Mouse (Mus musculus): ENCODE data around the gene Gpr174. TPM values are rescaled to one million over a fixed set of nuclear protein-coding genes. Genes with fewer than 3 reads are reported as not detected.
"Not testable (repeated sequence)": the region's sequence is repeated elsewhere in the genome, so short reads cannot be mapped to it uniquely, and the experiment has no call there.

The Gpr174 gene
- under 1 TPM; 0.07 to 0.19 TPM for total RNA-seq (2021)
- long read RNA-seq, experiment 1: 0 reads
- long read RNA-seq, experiment 2: 0 reads

DNA sequence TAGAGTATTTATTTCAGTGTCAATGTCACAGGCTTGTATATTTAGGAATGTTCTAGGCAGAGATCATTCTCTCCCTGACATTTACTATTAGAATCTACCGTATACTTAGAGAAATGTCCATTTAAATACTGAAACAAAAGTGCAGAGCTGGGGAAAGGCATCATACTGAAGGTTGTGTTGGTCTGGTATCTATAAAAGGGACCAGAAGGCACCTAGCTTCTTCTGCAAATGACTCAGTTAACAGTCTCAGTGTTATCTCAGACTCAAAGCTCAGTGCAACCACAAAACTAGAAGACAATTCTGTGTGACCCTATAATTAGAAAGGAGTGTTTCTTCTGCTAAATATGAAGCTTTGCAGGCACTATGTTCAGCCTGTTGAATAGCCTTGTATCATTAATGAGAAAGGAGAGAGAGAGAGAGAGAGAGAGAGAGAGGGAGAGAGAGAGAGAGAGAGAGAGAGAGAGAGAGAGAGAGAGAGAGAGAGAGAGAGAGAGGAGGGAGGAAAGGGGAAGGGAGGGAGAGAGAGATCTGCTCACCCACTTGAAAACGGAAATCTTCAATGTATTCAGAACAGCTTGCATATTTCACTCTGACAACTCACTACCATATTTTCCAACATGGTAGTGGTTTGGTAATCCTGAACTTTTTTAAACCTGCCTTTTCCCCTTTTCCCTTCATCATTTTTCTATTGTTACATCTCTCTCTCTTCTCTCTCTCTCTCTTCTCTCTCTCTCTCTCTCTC is at the start of gene Gpr174:
Gene Gpr174, plus strand, starts transcription at position 393 of the 742 bp plus-strand sequence.
- DNase-seq: no peak

DNA sequence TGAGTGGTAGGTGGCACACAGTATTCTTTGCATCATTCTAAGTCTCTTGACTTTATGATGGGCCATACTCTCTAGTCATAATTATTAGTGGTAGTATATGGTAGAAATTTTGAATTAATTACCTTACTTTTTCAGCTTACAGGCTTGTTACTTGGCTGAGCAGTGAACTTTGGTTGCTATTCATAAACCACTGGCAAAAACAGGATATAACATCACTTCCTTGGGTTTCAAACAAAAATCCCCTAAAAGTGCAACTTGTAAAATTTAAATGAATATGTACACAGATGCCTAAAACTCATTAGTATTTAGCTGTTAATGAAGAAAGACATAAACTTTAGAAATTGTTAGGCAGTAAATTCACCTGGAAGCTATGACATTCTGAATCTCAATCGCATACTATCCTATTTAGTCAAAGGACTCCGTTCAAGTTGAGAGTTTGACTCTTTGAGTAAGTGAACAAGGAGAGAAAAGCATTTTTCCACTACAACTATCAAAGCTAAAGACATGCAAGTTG is 38.0 kb upstream of the Gpr174 start:
- DNase-seq: no peak

DNA sequence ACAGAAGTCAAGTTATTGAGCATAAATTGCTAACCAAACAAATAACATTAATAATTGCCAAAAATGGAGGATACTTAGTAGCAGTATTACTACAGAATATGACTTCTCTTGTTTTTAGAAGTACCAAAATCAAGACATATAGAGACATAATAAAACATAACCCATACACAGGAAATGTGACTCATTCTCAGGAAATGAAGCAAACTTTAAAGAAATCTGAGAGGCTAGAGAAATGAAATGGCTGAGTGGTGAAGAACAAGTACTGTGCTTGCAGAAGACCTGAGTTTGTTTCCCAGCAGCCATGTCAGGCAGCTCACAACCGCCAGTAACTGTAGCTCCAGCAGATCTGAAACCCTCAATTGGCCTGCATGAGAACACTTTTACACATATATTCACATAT is 30.8 kb upstream of the Gpr174 start:
- no peak for DNase-seq

DNA sequence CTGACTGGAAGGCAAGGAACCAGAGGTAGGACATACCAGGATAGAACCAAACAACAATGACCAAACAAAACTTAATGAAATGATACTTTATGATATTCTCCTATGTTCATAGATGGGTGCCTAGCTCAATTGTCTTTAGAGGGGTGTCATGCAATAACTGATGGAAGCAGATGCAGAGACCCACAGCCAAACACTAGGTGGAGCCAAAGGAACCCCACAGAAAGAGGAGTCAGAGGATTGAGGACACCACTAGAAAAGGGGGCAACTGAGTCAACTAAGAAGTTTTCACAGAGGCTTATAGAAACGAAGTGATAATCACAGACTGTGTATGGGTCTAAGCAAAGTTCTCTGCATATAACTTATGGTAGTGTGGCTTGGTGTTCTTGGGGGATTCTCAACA is 24.5 kb upstream of the Gpr174 start:
- DNase-seq: no peak

DNA sequence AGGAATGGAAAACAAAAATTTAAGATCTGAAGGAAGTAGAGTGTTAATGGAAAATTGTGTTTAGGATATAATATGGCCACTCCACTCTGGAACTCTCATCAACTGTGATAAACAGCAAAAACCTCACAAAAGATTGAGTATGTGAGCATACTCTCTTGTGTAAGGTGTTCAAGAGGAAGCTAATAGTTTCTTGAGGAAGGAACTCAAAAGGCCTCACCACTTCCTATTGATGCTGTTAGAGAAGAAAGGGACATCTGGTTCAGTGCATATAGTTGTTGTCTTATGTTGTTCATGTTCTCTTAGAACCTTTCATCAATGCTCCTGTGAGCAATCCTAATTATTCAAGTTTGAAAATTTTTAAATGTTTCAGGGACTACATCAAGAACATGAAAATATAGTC is 21.0 kb upstream of the Gpr174 start:
- DNase-seq: no peak

DNA sequence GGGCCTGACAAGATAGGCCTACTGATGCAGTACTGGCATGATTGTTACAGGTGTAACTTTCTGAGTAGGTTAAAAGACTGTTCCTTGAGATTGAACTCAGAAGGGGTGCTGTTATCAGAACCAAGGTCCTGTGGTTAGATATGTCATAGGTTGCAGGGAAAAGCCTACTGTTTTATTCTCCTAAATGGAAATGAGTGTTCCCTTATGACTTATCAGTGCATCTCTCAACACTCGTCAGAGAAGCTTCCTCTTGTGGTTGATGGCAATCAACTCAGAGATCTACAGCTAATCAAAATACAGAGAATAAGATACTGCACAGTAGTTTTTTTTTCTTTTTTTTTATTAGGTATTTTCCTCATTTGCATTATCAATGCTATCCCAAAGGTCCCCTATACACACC is 19.2 kb upstream of the Gpr174 start:
- DNase-seq: no peak

DNA sequence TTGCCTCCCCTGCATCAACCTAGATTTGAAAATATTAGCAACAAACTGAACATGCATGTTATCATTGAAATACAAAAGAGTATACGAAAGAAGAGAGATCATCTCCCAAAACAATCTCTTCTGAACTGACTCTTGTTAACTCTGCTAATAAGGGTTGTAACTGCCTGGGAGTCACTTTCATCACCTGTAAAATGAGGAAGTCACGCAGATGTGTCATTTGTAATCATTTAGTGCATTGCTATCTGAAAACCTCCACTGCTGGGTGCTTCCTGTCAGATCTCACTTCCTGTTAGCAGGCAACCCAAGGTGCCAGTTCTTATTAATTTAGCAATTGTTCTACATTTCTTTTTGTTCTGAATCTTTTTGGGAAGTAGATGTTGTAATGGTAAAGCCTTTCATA is 5.3 kb upstream of the Gpr174 start:
- no peak for DNase-seq

DNA sequence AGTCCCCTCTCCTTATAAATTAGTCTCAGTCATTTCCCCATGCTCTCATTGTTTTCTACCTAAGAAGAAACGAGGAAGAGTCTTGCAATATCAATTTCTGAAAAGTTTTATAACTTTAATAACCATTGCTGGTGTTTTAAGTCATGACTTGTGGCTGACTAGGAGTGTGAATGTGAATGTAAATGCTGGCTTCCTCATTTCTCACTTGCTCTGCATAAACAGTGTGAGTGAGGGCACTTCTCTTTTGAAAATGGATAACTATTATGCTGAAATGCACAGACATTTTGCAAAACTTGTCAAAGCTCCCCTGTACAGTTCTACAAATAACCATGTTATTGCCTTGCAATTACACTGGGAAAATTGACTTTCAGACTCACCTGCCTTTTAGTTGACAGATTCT is 8.9 kb downstream of the Gpr174 start:
- DNase-seq: no peak

DNA sequence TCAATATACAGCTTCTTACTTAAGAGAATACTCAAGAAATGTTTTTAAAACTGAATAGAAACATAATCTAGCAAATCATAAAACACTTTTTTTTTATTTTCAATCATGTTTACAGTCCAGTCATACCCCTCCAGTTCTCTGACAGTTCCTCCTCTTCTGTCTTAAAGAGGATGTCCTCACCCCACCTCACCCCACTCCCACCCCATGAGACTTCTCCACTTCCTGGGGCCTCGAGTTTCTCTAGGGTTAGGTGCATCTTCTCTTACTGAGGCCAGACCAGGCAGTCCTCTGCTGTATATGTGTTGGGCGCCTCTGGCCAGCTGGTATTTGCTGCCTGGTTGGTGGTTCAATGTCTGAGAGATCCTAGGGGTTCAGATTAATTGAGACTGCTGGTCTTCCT is 21.9 kb downstream of the Gpr174 start:
- no peak for DNase-seq

DNA sequence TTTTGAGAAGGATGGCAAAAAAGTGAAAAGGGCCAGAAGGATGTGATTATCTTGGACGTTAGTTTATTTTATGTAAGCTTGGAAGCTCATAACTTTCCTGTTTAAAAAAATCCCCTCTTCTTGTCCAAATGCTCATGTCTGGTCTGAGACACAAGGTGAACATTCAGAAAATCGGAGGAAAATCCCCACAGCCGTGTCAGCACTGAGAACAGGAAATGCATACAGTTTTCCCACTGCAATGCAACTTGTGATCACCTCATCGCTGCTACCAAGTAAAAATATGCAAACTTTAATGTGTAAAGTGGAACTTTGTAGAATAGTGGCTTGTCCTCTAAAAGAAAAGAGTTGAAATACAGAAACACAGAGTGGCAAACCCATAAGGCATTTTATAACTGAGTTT is 28.5 kb downstream of the Gpr174 start:
- no peak for DNase-seq

DNA sequence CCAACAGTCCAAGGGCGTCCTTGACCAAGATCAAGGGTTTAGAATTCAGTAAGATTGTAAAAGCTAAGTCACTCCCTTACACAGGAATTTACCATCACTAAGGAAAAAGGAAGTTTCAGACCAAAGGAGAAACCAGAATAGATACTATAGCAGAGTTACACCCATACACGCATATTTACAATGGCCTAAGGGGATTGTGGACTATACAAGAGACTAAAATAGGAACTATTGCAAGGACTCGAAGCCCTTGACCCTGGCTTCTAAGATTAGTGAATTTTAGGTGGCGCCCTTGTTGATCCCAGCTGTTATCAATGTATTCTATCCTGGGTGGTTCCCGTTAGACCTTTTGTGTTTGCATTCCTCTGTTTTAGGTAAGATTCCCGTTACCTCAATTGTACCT is 42.2 kb downstream of the Gpr174 start:
- not testable (repeated sequence) for DNase-seq

DNA sequence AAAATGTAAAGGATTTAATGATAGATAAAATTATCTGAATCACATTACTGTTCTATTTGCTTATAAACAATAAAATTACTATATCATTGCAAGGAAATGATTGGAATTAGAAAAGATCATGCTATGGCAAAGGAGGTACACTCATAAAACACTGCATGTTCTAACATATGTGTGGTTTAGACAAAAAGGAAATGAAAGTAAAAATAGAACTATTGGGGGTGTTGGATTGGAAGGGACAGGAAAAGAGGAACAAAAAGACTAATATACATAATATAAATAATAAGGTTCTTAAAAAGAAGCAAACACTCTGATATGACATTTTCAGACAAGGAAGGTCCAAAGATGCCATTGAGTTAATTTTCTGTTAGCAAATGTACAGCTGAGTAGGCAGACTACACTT is 43.1 kb downstream of the Gpr174 start:
- no peak for DNase-seq

DNA sequence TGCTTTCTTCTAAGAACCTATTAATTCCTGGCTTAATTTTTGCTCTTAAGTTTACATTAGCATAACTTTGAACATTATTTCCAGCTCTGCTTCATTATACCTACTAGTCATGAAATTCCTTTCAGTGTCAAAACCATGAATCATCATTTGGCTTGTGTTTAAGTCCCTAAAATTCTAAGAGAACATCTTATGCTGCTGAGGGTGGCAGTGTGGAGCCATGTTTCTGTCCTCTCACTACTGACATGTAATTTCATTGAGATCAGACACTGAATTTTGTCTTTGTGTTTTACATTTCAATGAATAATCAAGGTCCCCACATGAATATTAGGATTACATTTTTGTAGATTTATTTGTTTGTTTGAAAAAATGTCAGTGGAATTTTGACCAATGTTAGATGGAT is 50.8 kb downstream of the Gpr174 start:
- DNase-seq: no peak

DNA sequence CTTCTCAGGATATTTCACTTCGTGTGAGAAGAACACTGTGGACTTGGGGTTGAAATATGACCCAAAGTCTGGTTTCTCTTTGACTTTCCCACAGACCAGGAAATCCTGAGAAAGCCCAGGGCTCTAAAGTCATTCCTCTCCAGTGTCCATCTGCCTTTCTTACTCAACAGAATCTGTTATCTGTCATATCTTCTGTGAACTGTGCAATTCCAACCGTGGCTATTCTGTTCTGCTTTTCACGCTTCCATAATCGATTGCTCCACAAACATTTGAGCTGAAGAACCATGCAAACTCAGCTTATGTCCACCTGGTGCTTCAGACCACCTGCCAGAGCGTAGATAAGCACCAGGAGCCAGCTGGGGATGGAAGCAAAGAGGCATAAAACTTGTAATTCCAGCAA is 56.9 kb downstream of the Gpr174 start:
- no peak for DNase-seq

DNA sequence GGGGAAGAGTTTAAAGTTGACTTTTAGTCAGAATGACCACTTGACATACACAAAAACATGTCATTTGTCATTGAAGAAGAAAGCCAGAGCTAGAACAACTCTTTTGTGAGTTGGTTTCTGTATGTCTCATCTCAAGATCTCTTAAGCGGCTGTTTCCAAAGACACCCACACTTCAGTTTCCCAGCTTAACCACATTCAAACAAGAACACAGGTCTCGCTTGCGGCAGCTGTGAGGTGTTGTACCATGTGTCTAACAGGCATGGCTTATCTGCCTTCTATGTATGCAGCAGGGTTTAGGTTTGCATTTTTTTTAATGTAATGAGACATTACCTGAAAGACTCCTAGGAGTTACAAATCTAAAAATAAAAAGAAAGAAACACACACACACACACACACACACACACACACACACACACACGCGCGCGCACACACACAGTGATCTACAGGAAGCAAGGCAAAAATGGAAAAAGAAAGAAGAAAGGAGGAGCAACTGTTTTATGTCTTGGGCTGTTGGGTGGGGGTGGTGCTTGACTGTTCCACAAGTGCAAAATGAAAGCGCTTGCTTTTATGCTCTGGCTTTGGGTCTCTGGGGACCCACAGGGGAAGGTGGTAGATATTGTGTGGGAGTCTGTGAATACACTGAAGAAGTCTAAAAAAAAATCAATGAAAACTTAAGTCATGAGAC is 70.2 kb downstream of the Gpr174 start:
- no peak for DNase-seq

DNA sequence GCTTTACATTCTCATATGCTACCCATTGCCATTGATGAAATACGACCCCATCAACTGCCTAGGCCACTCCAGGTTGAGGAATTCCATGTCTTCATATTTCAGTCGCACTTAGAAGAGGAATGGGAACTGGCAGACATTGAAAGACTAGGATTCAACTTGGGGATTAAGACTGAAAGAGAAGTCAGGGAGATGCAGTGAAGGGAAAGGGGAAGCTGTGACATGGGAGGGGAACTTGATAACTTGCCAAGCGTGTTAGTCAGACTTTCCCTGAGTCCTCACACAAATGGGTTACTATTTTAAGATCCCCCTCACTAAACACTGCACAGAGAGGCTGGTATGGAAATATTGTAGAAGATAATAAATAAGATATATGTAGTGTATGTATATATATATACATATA is 74.2 kb downstream of the Gpr174 start:
- DNase-seq: no peak

DNA sequence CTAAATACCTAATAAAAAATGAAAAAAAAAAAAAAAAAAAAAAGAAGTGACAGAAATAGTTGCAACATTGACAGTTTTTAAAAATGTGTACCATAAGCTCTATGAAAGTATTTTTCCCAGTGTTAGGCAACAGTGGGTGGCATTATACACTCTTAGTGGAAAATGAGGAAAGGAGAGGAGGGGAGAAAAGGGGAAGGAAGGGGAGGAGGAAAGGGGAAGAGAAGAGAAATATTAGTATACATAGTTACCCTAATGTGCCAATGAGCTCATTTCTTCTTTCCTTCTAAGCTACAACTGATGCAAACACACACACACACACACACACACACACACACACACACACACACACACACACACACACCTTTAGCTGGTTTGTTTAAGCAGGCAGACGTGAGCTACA is 80.9 kb downstream of the Gpr174 start:
- DNase-seq: no peak

DNA sequence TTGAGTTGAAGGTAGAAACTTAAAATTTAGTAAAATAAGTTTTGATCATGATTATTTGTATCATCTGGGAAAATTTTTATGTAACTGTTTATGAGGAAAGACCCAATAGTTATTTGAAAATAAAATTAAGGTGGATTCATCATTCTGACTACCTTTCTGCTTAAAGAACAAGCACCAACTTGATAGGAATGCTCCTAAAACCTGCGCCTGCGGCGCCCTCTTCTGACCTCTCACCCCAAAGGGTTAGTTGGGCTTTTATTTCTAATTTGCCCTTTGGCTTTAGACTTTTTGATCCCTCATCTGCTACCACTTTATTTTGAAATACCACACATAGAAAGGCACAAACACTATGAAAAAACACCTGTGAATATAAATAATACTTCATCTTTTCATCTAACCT is 86.3 kb downstream of the Gpr174 start:
- no peak for DNase-seq

Other genes with a start within 250 kb of the Gpr174 start
- gene P2ry10, start 167.4 kb upstream of the Gpr174 start, total RNA-seq (2021): under 1 TPM; 0.12 to 0.16 TPM
- gene P2ry10b, start 107.0 kb upstream of the Gpr174 start, total RNA-seq (2021): 1 to 10 TPM; 2.9 to 3.1 TPM
- gene Itm2a, start 147.5 kb downstream of the Gpr174 start, total RNA-seq (2021): 1,000 to 10,000 TPM; 1,132 to 1,192 TPM